Mouse (Mus musculus) cortical plate, adult 2 months (tissue): ENCODE measurements around the gene Dock2. TPM values are rescaled to one million over a fixed set of nuclear protein-coding genes. Genes with fewer than 3 reads are reported as not detected.

Source experiments
- H3K27ac ChIP-seq: fragments of 200-500 bp; 2 replicates; pipeline ENCODE4 v1.5.1; 2012; ENCODE audit warnings: low read length, control low read depth, inconsistent platforms; ENCODE audit not compliant: insufficient read depth
- H3K4me1 ChIP-seq: fragments of 200-500 bp; 2 replicates; pipeline ENCODE4 v1.6.1; 2011; ENCODE audit warnings: low read length; ENCODE audit not compliant: control insufficient read depth, insufficient read depth
- H3K4me3 ChIP-seq: fragments of 200-500 bp; 2 replicates; pipeline ENCODE4 v1.5.1; 2011; ENCODE audit warnings: mild to moderate bottlenecking, low read length, control low read depth; ENCODE audit not compliant: insufficient read depth
- CTCF ChIP-seq: fragments of 200-500 bp; IDR thresholded peaks from 2 replicates; pipeline ENCODE4 v1.5.1; 2011; ENCODE audit warnings: mild to moderate bottlenecking, control low read depth, low read length; ENCODE audit not compliant: insufficient read depth; ENCODE audit errors: extremely low read depth
- POLR2A ChIP-seq: fragments of 200-500 bp; IDR thresholded peaks from 2 replicates; pipeline ENCODE4 v1.6.1; 2011; ENCODE audit warnings: mild to moderate bottlenecking, low read length, control low read depth; ENCODE audit not compliant: insufficient read depth; ENCODE audit errors: extremely low read depth
- polyA plus RNA-seq: library from polyadenylated mRNA; depleted of rRNA; stranded (reverse); fragments of >200 nt; gene quantifications from 2 replicates; pipeline ENCODE4 v1.2.3, GENCODE M21; 2012

Gene Dock2
- polyA plus RNA-seq, 1 experiment: 1.7 TPM

DNA sequence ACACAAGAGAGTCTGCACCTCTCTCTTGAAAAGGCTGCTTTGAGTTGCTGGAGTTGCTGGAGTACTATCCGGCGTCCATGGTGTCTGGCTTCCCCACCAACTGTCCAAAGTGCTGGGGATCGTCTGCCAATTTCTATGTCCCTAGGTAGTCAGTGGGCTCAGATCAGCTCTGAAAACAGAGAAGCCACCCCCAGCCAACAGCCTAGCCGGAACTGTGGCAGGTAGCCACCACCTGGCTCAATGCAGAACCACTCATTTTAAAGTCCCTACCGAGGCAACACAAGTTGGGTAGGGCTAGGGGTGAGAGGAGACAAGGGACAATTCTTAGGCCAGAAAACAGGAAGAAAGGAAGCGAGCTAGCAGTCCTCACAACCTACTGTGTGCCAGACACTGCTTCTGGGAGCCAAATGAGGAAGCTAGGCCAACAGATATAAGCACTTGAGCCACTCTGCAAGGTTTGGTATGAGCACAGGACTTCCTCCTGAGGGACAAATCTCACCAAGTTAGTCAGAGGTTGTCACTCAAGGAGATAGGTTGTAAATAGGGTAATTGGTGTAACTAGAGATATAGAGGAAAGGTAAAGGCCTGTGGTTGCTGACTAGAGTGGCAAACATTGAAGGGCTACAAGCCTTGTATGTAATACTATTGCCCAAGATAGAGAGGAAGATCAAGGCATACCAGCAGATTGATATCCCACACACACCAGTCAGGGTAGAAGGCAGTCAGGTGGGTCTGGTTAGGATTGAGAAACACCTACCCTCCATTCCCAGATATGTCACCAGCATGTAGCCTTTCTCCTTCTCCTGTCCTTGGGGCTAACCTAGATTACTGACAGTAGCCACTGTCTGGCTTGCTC, 394.2 kb downstream of the Dock2 start:
- Histone ChIP-seq H3K27ac (no peak overlapping the region), H3K4me1 (no peaks in the 10 kb centered on the region), H3K4me3 (no peak overlapping the region)
- TF ChIP-seq POLR2A (no peak), CTCF (no peak)

DNA sequence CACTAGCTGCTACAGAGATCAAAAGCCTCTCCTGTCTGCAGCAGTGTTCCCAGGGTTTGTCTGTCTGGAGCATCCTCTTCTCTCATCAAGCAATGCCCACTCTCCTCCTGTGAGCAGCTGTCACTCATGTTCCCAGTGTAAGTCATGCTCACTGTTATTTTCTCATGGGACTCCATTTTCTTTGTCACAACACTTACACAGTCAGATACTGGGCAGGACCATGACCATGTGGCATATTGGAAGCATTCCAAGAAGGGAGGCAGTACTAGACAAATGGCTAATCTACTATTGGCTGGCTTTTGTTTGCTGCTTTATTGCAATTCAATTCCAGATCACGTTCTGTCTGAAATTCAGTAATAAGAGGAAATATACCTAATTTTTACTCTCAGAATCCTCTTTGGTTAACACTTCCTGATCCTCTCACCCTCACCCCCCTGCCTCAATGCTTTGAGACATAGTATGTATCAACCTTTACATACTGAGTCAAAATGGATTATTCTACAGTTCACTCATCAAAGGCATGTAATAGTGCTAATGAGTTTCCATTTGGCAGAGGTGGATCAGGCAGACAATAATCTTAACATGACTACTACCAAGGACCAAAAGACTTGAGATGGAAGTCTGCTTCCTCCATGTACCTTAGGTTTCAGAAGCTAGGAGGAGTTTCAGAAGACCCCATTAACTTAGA, 398.5 kb downstream of the Dock2 start:
- no peak overlapping the region for H3K27ac ChIP-seq
- no peak overlapping the region for H3K4me3 ChIP-seq
- no peaks in the 10 kb centered on the region for H3K4me1 ChIP-seq
- TF ChIP-seq POLR2A: no peak
- TF ChIP-seq CTCF: no peak

DNA sequence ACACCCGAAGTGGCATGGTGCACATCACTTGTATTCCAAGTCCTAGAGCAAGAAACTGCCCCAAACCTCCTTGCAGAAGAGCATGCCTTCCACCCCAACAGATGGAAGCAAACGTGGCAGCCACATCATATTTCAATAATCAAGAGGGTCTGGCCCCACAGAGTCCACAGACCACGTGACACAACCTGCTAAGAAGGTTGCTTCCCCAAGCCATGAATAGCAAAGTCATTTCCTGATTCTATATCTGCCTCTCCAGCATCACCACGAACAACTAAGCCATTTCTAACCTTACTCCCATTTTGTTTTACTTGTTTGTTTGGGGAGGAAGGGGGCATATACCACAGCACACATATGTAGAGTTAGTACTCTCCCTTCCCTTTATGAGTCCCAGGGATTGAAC, 399.5 kb downstream of the Dock2 start:
- no peak overlapping the region for H3K4me3 ChIP-seq
- no peaks in the 10 kb centered on the region for H3K4me1 ChIP-seq
- TF ChIP-seq POLR2A (no peak), CTCF (no peak)
- no peak overlapping the region for H3K27ac ChIP-seq

DNA sequence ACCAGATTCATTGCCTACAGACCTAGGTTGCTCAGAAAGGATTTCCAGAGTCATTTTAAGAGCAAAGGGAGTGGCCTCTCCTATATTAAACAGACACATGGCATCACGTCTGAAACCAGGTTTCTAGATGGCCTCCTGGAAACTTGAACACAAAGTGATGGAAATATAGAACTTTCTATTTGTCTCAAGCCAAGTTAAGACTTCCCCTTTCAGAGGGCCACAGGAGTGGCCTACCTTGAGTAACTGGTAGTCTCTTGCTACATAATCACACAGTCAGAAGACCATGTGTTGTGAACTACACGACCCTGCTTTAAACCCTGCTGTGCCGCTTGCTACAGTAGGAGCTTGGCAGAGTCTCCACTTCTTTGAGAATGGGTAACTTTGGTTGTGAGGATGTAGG, 400.2 kb downstream of the Dock2 start:
- H3K4me3 ChIP-seq: no peak overlapping the region
- no peak for TF ChIP-seq POLR2A
- TF ChIP-seq CTCF: no peak
- no peaks in the 10 kb centered on the region for H3K4me1 ChIP-seq
- H3K27ac ChIP-seq: no peak overlapping the region

DNA sequence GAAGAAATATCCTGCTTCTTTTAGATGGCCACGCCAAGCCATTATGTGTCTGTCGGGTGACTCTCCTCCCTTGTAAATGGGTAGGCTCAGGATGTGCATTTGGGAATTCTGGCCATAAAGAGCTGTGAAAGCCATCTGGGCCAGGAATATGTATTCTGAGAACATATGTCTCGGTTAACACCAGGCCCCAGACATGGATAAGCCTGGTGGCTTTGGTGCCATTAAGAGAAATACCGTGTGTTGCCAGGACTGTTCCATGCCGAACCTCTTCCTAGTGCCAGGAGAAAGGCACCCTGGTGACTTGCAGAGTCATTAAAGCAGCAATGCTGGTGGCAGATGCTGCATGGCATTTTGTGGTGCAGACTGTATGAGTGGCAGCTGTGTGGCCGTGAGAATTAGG, 406.0 kb downstream of the Dock2 start:
- Histone ChIP-seq H3K4me3 (no peak overlapping the region), H3K4me1 (no peaks in the 10 kb centered on the region)
- no peak for TF ChIP-seq CTCF
- no peak for TF ChIP-seq POLR2A

DNA sequence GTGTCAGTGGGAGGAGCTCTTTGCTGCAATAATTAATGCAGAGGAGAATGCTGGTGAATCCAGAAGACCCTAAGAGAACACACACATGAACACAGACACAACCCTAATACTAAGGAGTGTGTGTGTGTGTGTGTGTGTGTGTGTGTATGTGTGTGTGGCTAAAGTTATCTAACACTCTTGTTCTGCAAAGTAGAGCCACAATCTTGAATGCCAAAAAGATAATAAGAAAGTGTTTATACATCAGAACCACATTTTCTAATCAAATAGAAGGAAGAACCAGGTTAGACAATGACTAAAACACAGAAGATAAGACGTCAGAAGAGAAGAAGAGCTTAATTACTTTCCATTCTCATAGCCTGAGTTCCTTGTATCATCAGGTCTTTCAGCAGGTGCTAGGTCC, 408.1 kb downstream of the Dock2 start:
- no peak overlapping the region for H3K27ac ChIP-seq
- H3K4me1 ChIP-seq: no peaks in the 10 kb centered on the region
- no peak overlapping the region for H3K4me3 ChIP-seq
- TF ChIP-seq CTCF (no peak), POLR2A (no peak)

More for the DNA sequence above, 406.0 kb downstream of the Dock2 start:
- no peak overlapping the region for H3K27ac ChIP-seq

DNA sequence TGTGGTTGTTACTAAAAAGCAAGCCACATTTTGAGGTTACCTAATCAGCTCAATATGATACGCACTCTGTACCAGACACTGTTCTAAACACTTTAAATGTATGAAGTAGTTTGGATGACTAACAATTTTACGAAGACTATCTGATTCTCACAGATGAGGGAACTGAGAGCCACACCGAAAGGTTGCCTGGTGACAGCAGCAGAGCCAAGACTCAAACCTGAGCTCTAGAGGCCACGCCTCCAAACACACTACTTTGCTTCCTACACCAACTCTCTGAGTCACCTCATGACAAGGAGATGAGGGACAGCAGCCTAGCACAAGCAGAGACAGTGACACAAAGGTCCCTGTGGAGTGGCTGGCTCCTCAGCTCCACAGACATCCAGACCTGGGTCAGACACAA, 411.5 kb downstream of the Dock2 start:
- H3K4me1 ChIP-seq: no peaks in the 10 kb centered on the region
- TF ChIP-seq POLR2A: no peak
- TF ChIP-seq CTCF: no peak
- H3K4me3 ChIP-seq: no peak overlapping the region
- no peak overlapping the region for H3K27ac ChIP-seq

DNA sequence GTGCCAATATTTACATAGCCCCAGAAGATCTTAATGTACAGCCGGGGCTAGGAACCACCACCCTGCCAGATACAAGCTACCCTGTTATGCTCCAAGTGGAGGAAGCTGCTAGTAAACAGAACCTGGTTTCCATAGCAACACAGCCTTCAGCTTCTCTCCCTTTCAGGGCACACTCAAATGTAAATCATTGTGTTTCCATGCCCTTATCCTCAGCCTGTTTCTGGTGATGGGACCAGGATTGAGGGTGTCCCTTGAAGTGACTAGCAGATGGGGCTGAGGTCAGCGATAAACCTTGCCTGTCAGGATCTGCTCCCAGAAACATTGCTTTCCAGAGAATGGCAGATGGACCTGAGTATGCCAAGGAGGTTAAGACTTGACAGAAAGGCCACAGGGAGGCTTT, 427.6 kb downstream of the Dock2 start:
- Histone ChIP-seq H3K27ac (no peak overlapping the region), H3K4me1 (0 out of 2 replicates have a peak, but pooled peaks cover 1% of the 10 kb centered on the region), H3K4me3 (no peak overlapping the region)
- TF ChIP-seq CTCF (no peak), POLR2A (no peak)

DNA sequence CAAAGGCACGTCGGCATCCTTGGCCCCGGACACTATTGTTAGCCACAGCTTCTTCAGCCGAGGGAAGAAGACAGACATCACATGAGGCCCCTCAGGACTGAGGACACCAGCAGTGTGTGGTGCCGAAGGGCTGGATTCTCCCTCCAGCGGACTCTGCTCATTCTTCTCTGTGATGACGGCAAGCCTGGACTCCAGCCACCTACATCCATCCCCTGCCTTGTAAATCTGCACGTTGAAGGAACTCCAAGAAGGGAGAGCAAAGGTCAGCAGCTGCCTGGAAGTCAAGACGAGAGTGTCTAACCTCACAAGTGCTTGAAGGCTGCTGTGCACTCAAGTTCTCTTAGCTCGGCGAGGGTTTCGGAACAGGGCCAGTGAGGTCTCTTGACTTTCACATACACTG, 428.3 kb downstream of the Dock2 start:
- no peak overlapping the region for H3K27ac ChIP-seq
- H3K4me3 ChIP-seq: no peak overlapping the region
- TF ChIP-seq CTCF (no peak), POLR2A (no peak)
- 0 out of 2 replicates have a peak, but pooled peaks cover 1% of the 10 kb centered on the region for H3K4me1 ChIP-seq
